ENCODE assay signal across 1 mouse cellular context in the genomic region with DNA sequence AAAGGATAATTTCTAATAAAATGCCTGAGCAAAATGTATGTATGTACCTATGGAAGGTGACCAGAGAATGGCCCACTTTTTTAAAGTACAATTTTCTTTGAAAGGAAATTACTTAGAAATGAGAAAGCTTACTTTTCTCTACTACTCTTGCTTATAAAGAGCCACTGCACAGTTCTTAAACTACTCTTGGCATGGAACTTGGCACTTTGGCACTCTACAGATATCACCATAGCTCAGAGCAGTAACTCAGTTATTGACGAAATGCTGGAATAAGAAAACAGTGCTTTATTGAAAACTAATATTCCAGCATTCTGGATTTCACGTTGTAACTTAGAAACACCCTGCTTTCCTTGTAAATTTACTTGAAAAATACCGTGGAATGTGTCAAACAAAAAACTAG.
TF ChIP-seq lines count a peak whose summit lies in the region.

No protein-coding gene starts in this region.

TF ChIP-seq in myocyte, 11 proteins besides CTCF, POLR2A, EP300 and RAD21 (continued from another document):
- TF ChIP-seq USF1 (IDR thresholded peaks at IDR 0.05; ENCODE audit: low read depth) (no peak), REST (IDR thresholded peaks at IDR 0.05; ENCODE audit: insufficient read depth, insufficient read length) (no peak), POLR2AphosphoS2 (IDR thresholded peaks at IDR 0.05; ENCODE audit: insufficient read length, low read depth) (no peak), TCF12 (IDR thresholded peaks at IDR 0.05; ENCODE audit: insufficient read depth, poor library complexity, severe bottlenecking) (no peak), MYOG (IDR thresholded peaks at IDR 0.05; ENCODE audit: control insufficient read depth in 1 of 3, insufficient read depth in 1 of 3, insufficient read length in 2 of 3, low read depth in 2 of 3) (no peak)
